Mouse (Mus musculus): ENCODE data around the gene Megf11. TPM values are rescaled to one million over a fixed set of nuclear protein-coding genes. Genes with fewer than 3 reads are reported as not detected.

The Megf11 gene
- total and polyA plus RNA-seq, 3 experiments = 0.08 to 0.93 TPM; not detected in 1

GRCm38 (mm10) chr9:64576143-64576878, 190.9 kb downstream of the Megf11 start:
- Histone ChIP-seq H3K36me3 (ENCODE audit: control insufficient read depth in 1 of 2, insufficient read depth in 2 of 2, low read length in 2 of 2) (no peaks in the 10 kb centered on the region), H3K79me2 (ENCODE audit: control insufficient read depth, insufficient read depth, low read length, poor library complexity) (no peaks in the 10 kb centered on the region), H3K9ac (ENCODE audit: control insufficient read depth, low read depth, low read length, poor library complexity, severe bottlenecking) (no peak overlapping the region), H3K27me3 (ENCODE audit: control insufficient read depth in 1 of 2, insufficient read depth in 2 of 2, low read length in 2 of 2) (peaks cover 1 to 2% of the 10 kb centered on the region in 2 experiments; a peak in 3 of 4 replicates), H3K4me3 (ENCODE audit: control insufficient read depth in 1 of 2, insufficient read depth in 1 of 2, low read depth in 2 of 2, low read length in 2 of 2) (no peak overlapping the region), H3K27ac (ENCODE audit: control insufficient read depth, low read depth, low read length) (no peak overlapping the region), H3K4me1 (ENCODE audit: control insufficient read depth in 1 of 2, insufficient read depth in 2 of 2, low read length in 2 of 2) (no peaks in the 10 kb centered on the region), H3K9me3 (replicated peaks; ENCODE audit: insufficient read depth, low read length) (no peaks in the 10 kb centered on the region)
- TF ChIP-seq RCOR1 (IDR thresholded peaks at IDR 0.05; ENCODE audit: low read depth, low read length) = no peak
- no peak for TF ChIP-seq BHLHE40 (IDR thresholded peaks at IDR 0.05; ENCODE audit: borderline replicate concordance, low read depth, low read length)
- TF ChIP-seq ZKSCAN1 (IDR thresholded peaks at IDR 0.05; ENCODE audit: low read depth, low read length) = no peak
- no peak for DNase-seq (ENCODE audit: low read depth, low spot score)

- H3K4me3 ChIP-seq (ENCODE audit: control insufficient read depth in 1 of 2, insufficient read depth in 1 of 2, low read depth in 2 of 2, low read length in 2 of 2) = no peak overlapping the region
- H3K36me3 ChIP-seq (ENCODE audit: control insufficient read depth in 1 of 2, insufficient read depth in 2 of 2, low read length in 2 of 2) = no peaks in the 10 kb centered on the region
- no peak for TF ChIP-seq MXI1 (IDR thresholded peaks at IDR 0.05; ENCODE audit: low read depth, low read length)
- no peak for TF ChIP-seq TBP (IDR thresholded peaks at IDR 0.05; ENCODE audit: low read depth, low read length)
- TF ChIP-seq ZNF384 (IDR thresholded peaks at IDR 0.05; ENCODE audit: low read depth, low read length) = no peak
- no peak for TF ChIP-seq POLR2AphosphoS2 (IDR thresholded peaks at IDR 0.05; ENCODE audit: low read length)
- TF ChIP-seq TAL1 (IDR thresholded peaks at IDR 0.05; ENCODE audit: low read length) = no peak
- no peak for TF ChIP-seq MAFK (IDR thresholded peaks at IDR 0.05; ENCODE audit: borderline replicate concordance, low read depth, low read length)
- no peak for TF ChIP-seq EP300 (IDR thresholded peaks at IDR 0.05; ENCODE audit: low read depth in 1 of 2, low read length in 2 of 2)
- TF ChIP-seq MYB (IDR thresholded peaks at IDR 0.05; ENCODE audit: low read depth, low read length) = no peak
- H3K4me1 ChIP-seq (ENCODE audit: control insufficient read depth in 1 of 2, insufficient read depth in 2 of 2, low read length in 2 of 2) = no peaks in the 10 kb centered on the region
- H3K79me2 ChIP-seq (ENCODE audit: control insufficient read depth, insufficient read depth, low read length, poor library complexity) = no peaks in the 10 kb centered on the region
- H3K27ac ChIP-seq (ENCODE audit: control insufficient read depth, low read depth, low read length) = no peak overlapping the region
- H3K9ac ChIP-seq (ENCODE audit: control insufficient read depth, low read depth, low read length, poor library complexity, severe bottlenecking) = no peak overlapping the region
- no peaks in the 10 kb centered on the region for H3K9me3 ChIP-seq (replicated peaks; ENCODE audit: insufficient read depth, low read length)
- H3K27me3 ChIP-seq (ENCODE audit: control insufficient read depth in 1 of 2, insufficient read depth in 2 of 2, low read length in 2 of 2) = peaks cover 1 to 2% of the 10 kb centered on the region in 2 experiments; a peak in 3 of 4 replicates
- DNase-seq (ENCODE audit: low read depth, low spot score) = no peak
These were observed 191.7 kb downstream of the Megf11 start for GRCm38 (mm10) chr9:64577156-64577555.

GRCm38 (mm10) chr9:64578014-64578413, 192.6 kb downstream of the Megf11 start:
- no peak for TF ChIP-seq MXI1 (IDR thresholded peaks at IDR 0.05; ENCODE audit: low read depth, low read length)
- no peak for TF ChIP-seq HCFC1 (IDR thresholded peaks at IDR 0.05; ENCODE audit: low read depth, low read length)
- TF ChIP-seq ZNF384 (IDR thresholded peaks at IDR 0.05; ENCODE audit: low read depth, low read length) = no peak
- no peak for TF ChIP-seq CHD2 (IDR thresholded peaks at IDR 0.05; ENCODE audit: low read length)
- no peak for TF ChIP-seq RCOR1 (IDR thresholded peaks at IDR 0.05; ENCODE audit: low read depth, low read length)
- TF ChIP-seq NELFE (IDR thresholded peaks at IDR 0.05; ENCODE audit: low read depth, low read length) = no peak
- H3K79me2 ChIP-seq (ENCODE audit: control insufficient read depth, insufficient read depth, low read length, poor library complexity) = no peaks in the 10 kb centered on the region
- no peak overlapping the region for H3K9ac ChIP-seq (ENCODE audit: control insufficient read depth, low read depth, low read length, poor library complexity, severe bottlenecking)
- peaks cover 4 to 5% of the 10 kb centered on the region in 2 experiments; a peak in 2 of 4 replicates for H3K27me3 ChIP-seq (ENCODE audit: control insufficient read depth in 1 of 2, insufficient read depth in 2 of 2, low read length in 2 of 2)
- H3K36me3 ChIP-seq (ENCODE audit: control insufficient read depth in 1 of 2, insufficient read depth in 2 of 2, low read length in 2 of 2) = no peaks in the 10 kb centered on the region
- H3K27ac ChIP-seq (ENCODE audit: control insufficient read depth, low read depth, low read length) = no peak overlapping the region
- no peaks in the 10 kb centered on the region for H3K4me1 ChIP-seq (ENCODE audit: control insufficient read depth in 1 of 2, insufficient read depth in 2 of 2, low read length in 2 of 2)
- no peak for DNase-seq (ENCODE audit: low read depth, low spot score)
- no peaks in the 10 kb centered on the region for H3K9me3 ChIP-seq (replicated peaks; ENCODE audit: insufficient read depth, low read length)
- H3K4me3 ChIP-seq (ENCODE audit: control insufficient read depth in 1 of 2, insufficient read depth in 1 of 2, low read depth in 2 of 2, low read length in 2 of 2) = no peak overlapping the region
